Mouse (Mus musculus): ENCODE data around the gene Notch2.
"Not testable (repeated sequence)": the region's sequence is repeated elsewhere in the genome, so short reads cannot be mapped to it uniquely, and the experiment has no call there.

DNA sequence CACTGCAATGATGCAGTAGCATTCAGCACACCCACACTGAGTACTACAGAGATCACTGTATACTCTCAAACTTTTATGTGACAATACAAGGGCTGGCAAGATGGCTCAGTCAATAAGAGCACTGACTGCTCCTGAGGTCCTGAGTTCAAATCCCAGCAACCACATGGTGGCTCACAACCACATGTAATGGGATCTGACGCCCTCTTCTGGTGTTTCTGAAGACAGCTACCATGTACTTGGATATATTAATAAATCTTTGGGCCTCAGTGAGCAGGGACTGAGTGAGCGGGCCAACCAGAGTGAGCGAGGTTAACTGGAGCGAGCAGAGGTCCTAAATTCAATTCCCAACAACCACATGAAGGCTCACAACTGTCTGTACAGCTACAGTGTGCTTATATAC, 118.8 kb downstream of the Notch2 start:
- TF ChIP-seq CTCF (IDR thresholded peaks at IDR 0.05), result 0 out of 2 replicates have a peak, but pooled peaks have one; percentile 16
- not testable (repeated sequence) for TF ChIP-seq EP300, POLR2A (IDR thresholded peaks at IDR 0.05; ENCODE audit: insufficient read depth, low read depth, low read length)

Measured in heart, adult 2 months (tissue).